Mouse (Mus musculus): ENCODE results near the gene Fmr1nb. TPM values are rescaled to one million over a fixed set of nuclear protein-coding genes. Genes with fewer than 3 reads are reported as not detected.

The Fmr1nb gene
- not detected for polyA plus RNA-seq (2014; fragmentation: Illumina TruSeq; extraction: RNeasy Lipid Tissue Mini Kit (QIAGEN cat#74804); ENCODE audit: low read depth, low replicate concordance)

DNA sequence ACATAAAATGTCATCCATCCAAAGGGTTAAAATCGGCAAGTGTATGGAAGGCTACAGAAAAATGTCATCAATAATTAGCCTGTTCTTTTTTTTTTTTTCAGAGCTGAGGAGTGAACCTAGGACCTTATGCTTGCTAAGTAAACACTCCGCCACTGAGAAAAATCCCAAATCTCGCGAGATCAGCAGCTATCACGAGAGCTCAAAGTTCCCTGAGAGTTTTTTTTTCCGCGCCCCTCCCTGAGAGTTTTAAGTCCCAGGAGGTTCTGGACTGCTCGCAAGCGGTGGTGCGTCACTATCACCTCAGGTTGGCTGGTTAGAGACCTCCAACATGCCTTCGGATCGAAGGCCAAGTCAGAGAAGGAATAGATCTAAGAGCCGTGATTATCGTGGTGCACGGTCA is at the start of gene Fmr1nb:
Gene Fmr1nb (plus strand): TSS at position 234 of the 400 bp plus-strand sequence.

DNA sequence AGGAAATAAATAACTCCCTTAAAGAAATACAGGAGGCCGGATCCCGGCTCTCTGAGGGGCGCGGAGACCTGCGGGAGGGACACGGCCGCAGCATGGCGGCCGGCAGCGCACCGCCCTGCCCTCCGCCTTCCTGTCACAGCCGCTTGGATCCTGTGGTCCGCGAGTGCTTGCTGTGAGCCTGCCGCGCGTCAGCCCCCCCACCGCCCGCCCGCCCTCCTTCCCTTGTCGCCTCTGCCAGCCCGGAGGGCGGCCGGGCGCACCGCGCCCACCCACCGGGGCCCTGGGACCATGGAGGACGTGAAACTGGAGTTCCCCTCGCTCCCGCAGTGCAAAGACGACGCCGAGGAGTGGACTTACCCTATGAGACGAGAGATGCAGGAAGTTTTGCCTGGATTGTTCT is 59.4 kb downstream of the Fmr1nb start, which contains the start of gene Gm14698:
Gene Gm14698 (plus strand): TSS at position 35 of the 400 bp plus-strand sequence.

Other genes starting within 250 kb of the Fmr1nb start
- 172 TPM for gene Fmr1, start 83.3 kb upstream of the Fmr1nb start, polyA plus RNA-seq (2014; fragmentation: Illumina TruSeq; extraction: RNeasy Lipid Tissue Mini Kit (QIAGEN cat#74804); ENCODE audit: low read depth, low replicate concordance)
- 1.6 TPM for gene Gm14698, start 59.3 kb downstream of the Fmr1nb start, polyA plus RNA-seq (2014; fragmentation: Illumina TruSeq; extraction: RNeasy Lipid Tissue Mini Kit (QIAGEN cat#74804); ENCODE audit: low read depth, low replicate concordance)
- gene Gm6812, start 131.2 kb downstream of the Fmr1nb start, polyA plus RNA-seq (2014; fragmentation: Illumina TruSeq; extraction: RNeasy Lipid Tissue Mini Kit (QIAGEN cat#74804); ENCODE audit: low read depth, low replicate concordance): not detected